Mouse (Mus musculus): ENCODE data around the gene Limd1. TPM values are rescaled to one million over a fixed set of nuclear protein-coding genes. Genes with fewer than 3 reads are reported as not detected.

Gene Limd1
- total RNA-seq, 4 experiments from 2014 or later, result 6.7 to 9.6 (median 7.6) TPM

DNA sequence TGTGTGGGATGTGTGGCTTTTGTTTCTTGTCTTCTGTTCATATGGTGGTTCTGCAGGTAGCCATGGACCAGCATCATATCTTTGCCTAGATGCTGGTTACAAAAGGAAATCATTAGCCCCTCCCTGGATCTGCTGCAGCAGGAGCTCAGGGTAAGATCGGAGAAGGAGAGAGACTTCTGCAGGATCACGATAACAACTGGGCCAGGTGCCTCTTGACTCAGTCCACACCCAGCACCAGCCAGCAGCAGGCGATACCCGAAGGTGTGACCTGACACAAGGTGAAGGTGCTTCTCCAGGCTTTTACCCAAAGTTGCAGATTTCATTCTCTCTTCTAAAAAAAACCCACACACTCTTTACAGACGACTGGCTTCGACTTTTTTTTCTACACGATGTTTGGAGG, 2.6 kb downstream of the Limd1 start:
- no peak for DNase-seq (ENCODE audit: low spot score in 2 of 2)

DNA sequence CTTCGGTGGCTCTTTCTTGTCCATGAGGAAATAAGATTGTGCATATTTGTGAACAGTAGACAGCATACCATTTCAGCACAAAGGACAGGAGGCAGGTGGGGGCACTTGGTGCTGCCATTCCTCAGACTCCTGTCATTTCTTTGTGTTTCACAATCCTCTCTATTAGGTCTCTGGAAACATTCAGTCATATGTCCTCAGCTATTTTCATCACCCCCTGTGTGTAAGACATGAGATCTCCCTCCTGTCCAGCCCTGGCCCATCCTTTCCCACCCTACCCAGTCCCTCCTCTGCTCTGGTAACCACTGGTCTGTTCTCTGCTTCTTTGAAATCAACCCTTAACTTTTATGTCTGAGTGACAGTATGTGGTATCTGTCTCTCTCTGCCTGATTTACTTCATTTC, 5.1 kb downstream of the Limd1 start:
- DNase-seq (ENCODE audit: low spot score in 2 of 2), result no peak

DNA sequence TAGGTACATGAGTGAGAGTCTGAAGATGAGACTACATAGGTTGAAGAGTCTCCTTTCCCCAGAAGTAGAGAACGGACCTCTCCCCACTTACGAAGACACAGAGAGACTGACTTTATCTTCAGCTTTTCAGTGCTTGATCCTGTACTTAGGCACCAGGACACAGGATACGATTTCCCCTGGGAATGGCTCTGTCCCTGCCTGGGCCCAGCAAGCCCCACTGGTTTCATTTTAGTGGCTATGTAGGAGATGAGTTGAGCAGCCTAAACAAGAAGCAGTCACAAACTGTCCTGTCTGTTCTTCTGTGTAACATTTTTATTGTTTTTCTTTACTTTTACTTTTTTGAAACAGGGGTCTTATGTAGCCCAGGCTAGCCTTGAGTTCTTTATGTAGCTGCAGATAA, 6.3 kb downstream of the Limd1 start:
- DNase-seq (ENCODE audit: low spot score in 2 of 2), result no peak

DNA sequence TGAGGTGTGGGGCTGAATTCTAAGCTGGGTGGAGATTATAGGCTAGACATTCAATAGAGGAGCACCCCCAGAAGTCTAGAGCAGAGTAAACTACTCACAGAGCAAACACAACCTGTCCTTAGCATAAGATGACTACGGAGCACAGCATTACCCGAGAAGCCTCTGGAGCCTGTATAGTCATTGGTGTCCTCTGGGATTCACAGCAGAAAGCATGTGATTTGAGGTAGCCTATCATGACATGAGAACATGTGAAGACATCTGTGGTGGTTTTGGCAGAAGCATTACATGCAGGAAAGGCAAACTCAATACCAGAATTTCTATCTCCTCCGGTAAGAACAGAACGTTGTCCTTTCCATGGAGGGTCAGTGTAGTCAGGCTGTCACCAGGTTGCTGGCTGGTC, 7.1 kb downstream of the Limd1 start:
- no peak for DNase-seq (ENCODE audit: low spot score in 2 of 2)

DNA sequence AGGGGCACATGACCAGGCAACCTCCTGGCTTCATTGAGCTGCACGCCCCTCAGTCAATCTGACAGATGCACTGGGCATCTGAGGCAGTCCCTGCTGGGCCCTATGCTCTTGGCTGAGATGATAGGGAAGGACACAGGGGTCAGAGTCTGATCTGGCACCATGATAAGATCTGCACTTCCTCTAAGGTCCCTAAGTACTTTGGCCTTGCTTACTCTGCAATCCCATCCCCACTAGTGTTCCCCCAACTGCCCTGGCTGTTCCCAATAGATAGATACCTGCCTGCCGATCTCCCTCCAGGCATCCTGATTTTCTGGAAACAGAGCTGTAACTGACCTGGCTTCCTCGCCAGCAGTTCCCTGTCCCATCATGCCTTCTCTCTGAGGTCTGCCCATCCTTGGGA, 8.1 kb downstream of the Limd1 start:
- DNase-seq (ENCODE audit: low spot score in 2 of 2), result no peak

DNA sequence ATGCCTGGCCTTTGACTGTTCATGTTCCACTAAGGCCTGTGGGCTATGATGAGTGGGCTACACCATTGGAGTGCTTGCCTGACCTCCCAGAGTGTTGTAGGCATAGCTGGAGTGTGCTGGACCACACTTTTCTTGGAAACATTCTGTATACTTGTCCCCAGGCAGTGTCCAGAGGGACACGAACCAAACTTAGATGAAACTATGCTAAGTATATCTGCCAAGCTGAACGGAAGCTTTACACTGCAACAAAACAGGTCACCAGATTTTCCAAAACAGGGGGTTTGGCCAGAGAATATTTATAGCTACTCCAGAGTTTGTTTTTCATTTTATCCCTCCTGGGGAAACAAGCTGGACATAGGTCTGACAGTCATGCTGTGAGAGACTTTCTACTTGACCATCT, 10.6 kb downstream of the Limd1 start:
- DNase-seq (ENCODE audit: low spot score in 2 of 2), result no peak

DNA sequence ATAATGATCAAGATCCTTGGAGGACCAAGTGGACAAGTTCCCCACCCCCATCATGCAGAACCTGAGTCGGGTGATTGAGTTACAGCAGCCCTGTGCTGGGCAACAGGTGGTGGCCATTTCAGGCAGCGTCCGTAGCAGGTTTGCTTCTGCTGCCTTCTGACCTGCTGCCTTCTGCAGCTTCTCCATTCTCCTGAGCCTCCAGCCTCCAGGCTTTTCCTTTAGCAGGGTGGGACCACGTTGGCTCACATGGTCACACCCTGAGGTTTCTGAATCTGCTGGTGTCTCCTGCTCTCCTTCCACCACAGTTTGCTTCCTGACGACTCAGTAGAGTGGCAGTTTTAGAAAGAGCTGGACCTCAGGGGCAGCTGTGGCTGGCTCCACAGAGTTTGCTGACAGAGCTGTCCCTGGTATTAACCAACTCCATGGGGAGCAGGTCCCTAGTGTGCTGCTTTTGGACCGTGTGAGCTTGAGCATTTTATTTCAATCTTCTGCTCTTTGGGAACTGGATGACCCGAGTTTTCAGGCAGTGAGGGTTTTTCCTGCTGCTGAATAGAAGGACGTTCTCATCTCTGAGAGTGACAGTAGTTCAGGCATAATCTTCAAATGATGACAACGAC, 11.3 kb downstream of the Limd1 start:
- no peak for DNase-seq (ENCODE audit: low spot score in 2 of 2)

DNA sequence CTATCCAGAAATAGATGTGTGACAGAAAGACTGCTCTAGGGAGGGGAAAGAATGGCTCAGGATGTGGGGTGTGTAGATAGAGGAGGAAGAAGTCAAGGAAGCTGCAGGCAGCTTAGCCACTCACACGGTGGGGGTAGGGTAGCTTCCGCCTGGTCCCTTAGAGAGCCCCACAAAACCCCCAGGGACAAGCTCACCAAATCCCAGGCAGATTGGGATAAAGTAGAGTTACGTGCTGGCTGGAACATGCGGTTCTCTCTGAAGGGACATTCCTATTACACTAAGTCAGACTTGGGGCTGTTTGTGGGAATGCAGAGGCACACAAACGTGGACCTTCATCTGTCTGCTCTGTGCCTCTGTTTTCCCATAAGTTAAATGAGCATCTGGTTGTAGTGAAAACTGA, 12.4 kb downstream of the Limd1 start:
- no peak for DNase-seq (ENCODE audit: low spot score in 2 of 2)

DNA sequence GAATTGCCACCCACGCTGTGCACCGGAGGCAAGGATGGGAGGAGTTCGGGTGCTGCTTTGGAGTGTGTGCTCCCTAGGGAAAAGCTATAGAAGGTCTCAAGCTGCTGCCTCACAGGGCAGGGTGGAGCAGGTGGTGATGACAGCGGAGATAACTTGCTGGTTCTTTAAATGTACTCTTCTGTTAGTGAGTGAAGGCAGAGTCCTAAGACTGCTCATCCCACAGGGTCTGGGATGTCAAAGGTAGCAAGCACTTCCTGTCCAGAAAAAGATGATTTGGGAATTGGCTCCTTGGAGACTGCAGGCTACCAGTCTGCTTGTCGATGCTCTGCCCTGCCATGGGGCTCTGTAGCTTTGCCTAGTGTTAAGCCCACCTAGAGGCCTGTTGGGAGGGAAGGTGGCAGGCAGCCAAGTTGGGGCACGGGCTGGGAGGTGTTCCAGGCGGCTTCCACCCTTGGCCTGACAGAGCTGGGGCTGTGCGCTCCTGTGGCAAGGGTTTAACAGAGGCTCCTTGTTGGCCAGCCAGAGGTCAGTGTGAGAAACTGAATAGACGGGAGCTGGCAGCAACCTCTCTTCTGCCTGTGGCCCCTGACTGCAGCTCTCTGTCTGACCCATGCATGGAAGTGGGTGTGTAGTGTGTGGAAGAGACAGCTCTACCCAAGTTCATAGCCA, 13.5 kb downstream of the Limd1 start:
- DNase-seq (ENCODE audit: low spot score in 2 of 2), result peak; percentile 60 to 63

DNA sequence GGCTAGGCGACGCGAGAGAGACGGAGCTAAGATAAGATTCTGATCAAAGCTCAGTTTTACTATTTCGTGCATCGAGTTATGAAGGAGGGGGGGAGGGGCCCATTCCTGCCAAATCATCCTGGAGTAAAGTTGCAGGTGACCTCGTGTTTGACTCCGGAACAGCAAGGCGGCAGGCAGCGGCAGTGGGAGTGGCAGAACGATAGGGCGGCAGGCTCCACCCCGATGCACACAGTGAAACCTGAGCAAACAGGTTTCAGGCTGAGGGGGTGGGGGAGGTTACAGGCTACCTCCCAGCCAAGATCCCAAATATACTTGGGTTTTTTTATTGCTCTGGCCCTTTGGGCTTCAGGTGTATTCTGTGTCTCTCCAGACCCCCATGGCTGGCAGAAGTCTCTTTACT, 18.2 kb downstream of the Limd1 start:
- no peak for DNase-seq (ENCODE audit: low spot score in 2 of 2)

DNA sequence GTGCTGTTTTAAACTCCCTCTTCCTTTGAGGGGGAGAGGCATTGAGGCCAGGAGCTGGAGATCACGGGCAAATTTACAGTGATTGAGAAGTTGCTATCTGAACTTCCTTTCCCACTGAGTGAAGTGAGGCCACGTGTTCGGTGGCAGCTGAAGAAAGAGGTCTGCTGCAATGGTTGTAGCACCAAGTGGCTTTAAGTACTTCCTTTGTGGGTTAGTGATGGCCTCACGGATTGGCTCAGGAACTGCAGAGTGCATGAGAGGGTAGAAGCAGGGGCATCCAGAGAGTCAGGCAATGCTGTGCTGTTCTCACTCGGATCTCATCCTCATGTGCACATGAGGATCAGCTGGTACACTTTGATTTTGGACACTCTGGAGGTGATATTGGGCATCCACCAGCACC, 19.4 kb downstream of the Limd1 start:
- DNase-seq (ENCODE audit: low spot score in 2 of 2), result no peak

DNA sequence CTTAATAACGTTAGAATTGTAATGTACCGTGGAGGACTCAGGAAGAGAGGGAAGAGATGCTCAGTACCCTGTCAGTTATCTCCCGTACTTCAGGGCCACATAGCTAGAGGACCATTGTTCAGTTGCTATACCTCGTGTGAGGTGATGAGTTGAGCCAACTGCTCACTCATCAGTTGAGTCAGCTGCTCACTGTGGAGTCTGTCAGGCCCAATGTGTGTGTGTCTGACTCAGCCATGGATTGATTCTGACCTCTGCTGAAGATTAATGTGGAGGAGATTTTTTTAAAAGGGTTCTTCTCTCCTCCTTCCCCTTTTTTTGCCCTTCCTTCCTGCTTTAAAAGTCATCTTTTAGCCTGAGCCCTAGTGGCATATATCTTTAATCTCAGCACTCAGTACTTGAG, 22.0 kb downstream of the Limd1 start:
- DNase-seq (ENCODE audit: low spot score in 2 of 2), result no peak

DNA sequence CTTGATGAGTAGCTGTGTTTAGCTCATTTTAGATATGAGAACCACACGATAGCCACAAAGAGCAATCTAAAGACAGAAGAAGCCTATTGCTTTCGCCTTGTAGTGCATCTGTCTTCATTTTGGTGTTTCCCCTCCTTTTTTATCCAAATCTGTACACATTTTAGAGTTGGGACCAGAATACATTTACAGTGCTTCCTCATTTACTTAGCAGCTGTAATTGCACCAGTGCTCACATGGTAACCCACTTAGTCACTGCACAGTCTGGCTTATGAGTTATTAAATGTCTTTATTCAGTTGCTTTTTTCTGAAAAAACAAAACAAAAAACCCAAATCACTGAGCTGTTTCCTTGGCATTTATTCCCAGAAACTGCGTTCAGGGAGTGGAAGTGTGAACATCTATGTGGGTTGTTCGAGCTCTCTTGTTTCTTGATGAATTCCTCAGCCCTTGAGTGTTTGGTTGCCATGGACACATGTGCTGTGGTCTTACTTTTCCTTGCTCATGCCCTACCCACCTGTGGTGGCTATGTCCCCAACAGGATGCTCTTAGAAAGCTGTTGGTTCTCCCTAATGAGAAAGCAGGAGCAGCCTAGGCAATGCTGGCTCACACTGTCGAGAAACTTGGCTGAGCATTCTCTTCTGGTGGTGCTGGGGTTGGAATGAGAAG, 24.8 kb downstream of the Limd1 start:
- peak; percentile 39 to 41 for DNase-seq (ENCODE audit: low spot score in 2 of 2)

DNA sequence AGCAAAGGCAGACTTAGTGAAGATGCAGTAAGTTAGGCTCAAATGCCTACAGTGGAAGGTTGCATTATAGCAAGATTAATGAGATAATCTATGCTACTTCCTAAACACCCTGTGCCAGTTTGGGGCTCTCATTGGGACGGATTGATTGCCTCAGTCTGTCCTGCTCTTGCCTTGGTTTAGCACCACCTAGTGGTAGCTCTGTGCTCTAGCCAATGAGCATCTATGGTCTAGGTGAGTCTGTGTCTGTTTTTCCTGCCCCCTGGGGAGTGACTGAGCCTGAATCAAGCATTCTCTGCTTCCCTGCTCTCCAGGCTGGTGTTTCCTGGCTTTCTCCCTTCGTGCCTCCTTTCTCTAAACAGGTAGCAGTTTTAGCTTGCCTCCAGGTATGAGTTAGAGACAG, 25.8 kb downstream of the Limd1 start:
- DNase-seq (ENCODE audit: low spot score in 2 of 2), result peak; percentile 38 to 50

DNA sequence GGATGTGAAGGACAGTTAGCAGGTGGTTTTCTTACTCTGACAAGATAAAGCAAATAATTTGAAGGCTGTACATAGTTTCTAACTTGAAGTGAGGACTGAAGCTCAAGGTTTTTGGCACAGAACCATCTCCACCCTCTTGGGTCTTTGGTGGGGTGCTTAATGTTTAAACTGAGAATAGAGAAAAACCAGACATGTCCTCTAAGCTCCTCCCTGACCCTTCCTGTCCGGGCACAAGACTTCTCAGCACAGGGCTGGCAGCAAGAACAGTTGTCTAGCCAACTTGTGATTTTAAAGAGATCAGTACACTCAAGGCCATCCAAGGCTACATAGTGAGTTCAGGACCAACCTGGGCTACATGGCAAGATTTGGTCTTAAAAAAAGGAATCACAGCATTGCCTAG, 27.1 kb downstream of the Limd1 start:
- DNase-seq (ENCODE audit: low spot score in 2 of 2), result no peak

DNA sequence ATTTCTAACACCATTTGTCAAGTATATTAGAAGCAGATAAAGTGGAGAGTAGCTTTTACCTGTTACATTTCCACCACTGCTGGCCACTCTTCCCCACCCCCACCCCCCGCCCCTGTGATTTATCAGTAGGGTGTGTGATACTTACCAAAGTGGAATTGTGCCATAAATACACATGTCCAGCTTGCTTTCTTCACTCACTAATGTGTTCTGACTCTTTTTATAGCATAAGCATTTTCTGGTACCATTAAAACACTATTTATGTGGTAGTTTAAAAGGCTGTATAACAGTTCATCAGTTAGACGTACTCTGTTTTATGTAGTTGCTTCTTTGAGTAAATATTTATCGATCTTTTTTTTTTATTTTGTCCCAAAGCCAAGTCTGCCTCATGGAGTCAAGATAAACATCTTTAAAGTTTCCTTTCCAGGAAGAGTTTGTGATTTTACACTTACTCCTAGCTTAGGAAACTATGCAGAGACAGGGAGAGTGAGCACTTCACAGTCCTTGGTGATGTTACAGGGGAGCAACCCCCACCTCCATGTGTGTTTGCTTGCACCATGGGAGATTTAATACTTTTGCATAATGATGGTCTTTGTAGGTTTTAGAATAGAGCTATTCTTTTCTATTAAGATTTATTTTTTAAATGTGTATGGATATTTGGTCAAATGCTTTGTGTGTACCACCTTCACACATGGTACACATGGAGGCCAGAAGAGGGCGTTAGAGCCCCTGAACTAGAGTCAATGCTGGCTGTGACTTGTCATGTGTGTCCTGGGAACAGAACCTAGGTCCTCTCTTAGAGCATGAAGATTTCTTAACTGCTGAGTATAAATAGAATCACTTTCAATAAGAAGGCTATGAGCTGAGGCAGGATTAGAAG, 28.0 kb downstream of the Limd1 start:
- no peak for DNase-seq (ENCODE audit: low spot score in 2 of 2)

DNA sequence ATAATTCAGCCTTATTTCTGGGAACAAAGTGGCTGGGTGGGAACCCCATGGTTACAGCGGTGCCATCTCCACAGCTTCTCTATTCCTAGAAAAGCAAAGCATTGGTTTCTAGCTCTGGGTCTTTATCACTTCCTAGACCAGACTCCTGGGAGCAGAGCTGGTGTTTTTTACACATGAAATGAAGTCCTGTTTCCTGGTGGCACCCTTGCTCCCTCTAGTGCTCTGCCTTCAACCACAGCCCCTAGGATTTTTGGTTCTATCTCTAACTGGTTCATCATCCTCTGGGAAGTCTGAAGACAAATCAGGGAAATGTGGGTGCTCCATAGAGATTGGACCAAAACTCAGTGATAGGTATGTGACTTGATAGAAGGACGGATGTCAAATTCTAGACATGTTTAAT, 28.9 kb downstream of the Limd1 start:
- DNase-seq (ENCODE audit: low spot score in 2 of 2), result no peak

DNA sequence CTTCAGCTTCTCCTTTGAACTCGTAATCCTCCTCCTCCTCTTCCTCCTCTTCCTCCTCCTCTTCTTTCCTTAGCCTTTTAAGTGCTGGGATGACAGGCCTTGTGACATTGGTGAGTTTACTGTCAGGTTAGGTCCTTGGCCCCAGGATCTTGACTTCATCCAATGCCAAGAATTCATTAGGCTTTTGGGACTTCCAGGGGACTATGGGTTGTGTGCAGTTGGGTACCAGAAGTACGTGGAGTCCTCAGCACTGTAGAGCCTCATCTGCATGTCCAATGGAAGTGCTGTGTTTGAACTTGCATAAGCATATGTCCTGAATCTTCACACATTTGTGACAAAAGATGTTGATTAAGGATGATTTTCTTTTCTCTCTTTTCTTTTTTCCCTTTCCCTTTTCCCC, 30.5 kb downstream of the Limd1 start:
- DNase-seq (ENCODE audit: low spot score in 2 of 2), result no peak

DNA sequence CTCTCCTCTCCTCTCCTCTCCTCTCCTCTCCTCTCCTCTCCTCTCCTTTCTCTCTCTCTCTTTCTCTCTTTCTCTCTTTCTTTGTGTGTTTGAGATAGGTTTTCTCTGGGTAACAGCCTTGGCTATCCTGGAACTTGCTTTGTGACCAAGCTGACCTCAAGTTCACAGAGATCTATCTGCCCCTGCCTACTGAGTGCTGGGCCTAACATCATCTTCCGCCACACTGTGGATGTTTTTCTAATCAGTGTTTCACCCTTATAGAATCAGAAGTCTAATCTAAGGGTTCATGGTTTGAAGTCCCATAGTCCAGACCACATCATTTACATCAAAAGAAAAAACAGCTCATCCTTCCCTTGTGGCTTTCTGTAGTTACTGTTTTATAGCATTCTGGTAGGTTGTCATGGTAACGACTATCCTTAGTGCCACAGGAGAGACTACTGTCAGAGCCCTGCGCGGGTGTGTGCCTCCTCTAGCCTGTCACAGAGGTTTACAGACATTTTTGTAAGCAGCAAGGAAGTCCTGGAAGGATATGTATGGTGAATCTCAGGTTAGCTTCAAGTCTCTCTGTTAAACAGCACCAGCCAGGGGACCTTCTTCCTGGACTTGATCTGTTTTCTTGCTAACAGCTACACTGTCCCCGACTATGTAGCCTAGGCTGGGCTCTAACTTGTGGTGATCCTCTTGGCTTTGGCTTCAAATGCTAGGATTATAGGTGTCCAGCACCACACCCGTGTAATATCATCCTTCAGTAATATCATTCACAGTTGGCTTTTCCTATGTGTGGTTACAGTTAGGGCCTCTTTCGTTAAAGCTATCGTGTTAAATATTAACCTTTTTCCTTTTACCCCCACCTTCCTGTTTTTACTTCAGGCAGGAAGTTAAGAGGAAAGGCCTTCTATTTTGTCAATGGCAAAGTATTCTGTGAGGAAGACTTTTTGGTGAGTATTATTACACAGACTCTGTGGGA, 31.4 kb downstream of the Limd1 start:
- no peak for DNase-seq (ENCODE audit: low spot score in 2 of 2)

DNA sequence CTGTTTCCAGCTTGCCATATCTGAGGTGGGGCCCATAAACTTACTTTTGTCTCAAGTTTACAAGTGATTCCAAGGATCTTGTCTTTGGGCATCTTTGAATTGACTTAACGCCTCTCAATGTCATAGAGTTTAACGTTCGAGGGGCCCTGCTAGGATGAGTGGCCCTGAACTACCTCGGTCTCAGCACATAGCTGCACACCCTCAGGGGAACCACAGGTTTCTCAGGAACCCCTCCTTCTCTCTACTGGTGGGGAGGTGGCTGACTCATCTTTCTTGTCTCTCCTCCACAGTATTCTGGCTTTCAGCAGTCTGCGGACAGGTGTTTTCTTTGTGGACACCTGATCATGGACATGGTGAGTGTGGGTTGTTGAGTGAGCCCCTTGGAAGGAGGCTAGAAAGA, 32.4 kb downstream of the Limd1 start:
- no peak for DNase-seq (ENCODE audit: low spot score in 2 of 2)

DNA sequence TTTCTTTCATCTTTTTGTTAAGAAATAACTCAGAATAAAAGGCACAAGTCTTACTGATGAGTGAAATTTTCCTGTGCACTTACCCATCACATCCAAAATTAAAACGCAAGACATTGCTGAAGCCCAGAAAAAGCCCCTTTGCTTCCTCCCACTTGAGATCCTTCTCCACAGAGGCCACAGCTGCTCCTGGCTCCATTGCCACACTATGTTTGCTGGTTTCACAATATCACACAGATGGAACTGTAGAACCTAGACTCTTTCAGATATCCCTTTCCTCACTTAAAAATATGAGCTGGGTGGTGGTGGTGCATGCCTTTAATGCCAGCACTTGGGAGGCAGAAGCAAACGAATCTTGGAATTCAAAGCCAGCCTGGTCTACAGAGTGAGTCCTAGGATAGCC, 34.0 kb downstream of the Limd1 start:
- DNase-seq (ENCODE audit: low spot score in 2 of 2), result no peak

All from layer of hippocampus, adult 8-10 months (tissue).